Mouse (Mus musculus) forebrain, embryonic 14.5 days (tissue): ENCODE data around the gene Tex45. TPM values are rescaled to one million over a fixed set of nuclear protein-coding genes. Genes with fewer than 3 reads are reported as not detected.

Source experiments
- ATAC-seq: fragments of 200-750 bp; cut with Nextera tagmentation; 2 replicates; pipeline ENCODE4 v1.8.0; 2017; ENCODE audit warnings: mild to moderate bottlenecking, moderate library complexity
- DNase-seq: peaks from one replicate; pipeline ENCODE4 v3.0.0-alpha.2; 2015; ENCODE audit warnings: low spot score
- H3K27ac ChIP-seq: fragments of 300-500 bp; sonication (generic); 2 replicates; pipeline ENCODE4 v1.5.1; 2014; ENCODE audit warnings: low read depth, mild to moderate bottlenecking, control low read depth, low read length, moderate library complexity
- H3K27me3 ChIP-seq: fragments of 300-500 bp; sonication (generic); replicated peaks from 2 replicates; pipeline ENCODE4 v1.6.1; 2014; ENCODE audit warnings: low read length, control low read depth, mixed read lengths; ENCODE audit not compliant: control insufficient read depth, insufficient read depth
- H3K36me3 ChIP-seq: fragments of 300-500 bp; sonication (generic); 2 replicates; pipeline ENCODE4 v1.6.1; 2014; ENCODE audit warnings: low read length, control low read depth; ENCODE audit not compliant: control insufficient read depth, insufficient read depth
- H3K4me1 ChIP-seq: fragments of 300-500 bp; sonication (generic); 2 replicates; pipeline ENCODE4 v1.6.1; 2014; ENCODE audit warnings: antibody characterized with exemption, low read length, control low read depth; ENCODE audit not compliant: control insufficient read depth, insufficient read depth
- H3K4me2 ChIP-seq: fragments of 300-500 bp; sonication (generic); 2 replicates; pipeline ENCODE4 v1.6.1; 2014; ENCODE audit warnings: mild to moderate bottlenecking, control low read depth, low read length
- H3K4me3 ChIP-seq: fragments of 300-500 bp; sonication (generic); 2 replicates; pipeline ENCODE4 v1.5.1; 2014; ENCODE audit warnings: low read depth, low read length, control low read depth
- H3K9ac ChIP-seq: fragments of 300-500 bp; sonication (generic); 2 replicates; pipeline ENCODE4 v1.6.1; 2014; ENCODE audit warnings: mild to moderate bottlenecking, low read length, control low read depth, moderate library complexity
- H3K9me3 ChIP-seq: fragments of 300-500 bp; sonication (generic); replicated peaks from 2 replicates; pipeline ENCODE4 v1.6.1; 2016; ENCODE audit warnings: low read length, control low read depth, mixed read lengths; ENCODE audit not compliant: control insufficient read depth
- WGBS: fragments of 180-500 bp; shearing (Covaris S2); extraction: QIAGEN DNeasy Blood & Tissue Kit; methylation state at CpG from one replicate; pipeline ENCODE4 v1.1.7; 2014; 5-methylcytosine and 5-hydroxymethylcytosine counted together
- polyA plus RNA-seq: library from polyadenylated mRNA; unstranded; fragments of >200 nt; fragmentation: Nextera tagmentation; extraction: Ambion mirVana; gene quantifications from 2 replicates; pipeline ENCODE4 v1.2.1, GENCODE M21; 2014

Gene Tex45
- polyA plus RNA-seq: 0.14 and 0.18 TPM in 2 replicates

DNA sequence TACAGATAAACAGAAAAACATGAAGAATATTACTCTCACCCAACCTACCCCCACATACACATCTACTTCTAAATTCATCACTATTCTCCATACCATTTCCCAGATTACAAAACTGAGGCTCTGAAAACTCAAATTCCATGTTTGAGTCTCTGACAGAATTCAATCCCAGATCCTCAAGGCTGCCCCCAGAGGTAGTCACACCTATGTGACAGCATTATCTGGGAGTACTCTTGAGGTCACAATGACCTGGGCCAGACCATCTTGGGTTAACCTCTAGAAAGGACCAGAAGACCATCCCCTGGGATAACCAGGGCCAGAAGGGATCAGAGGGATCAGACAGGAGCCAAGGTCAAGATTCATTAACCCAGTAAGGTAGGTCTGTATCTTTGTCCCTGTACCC is at the start of gene Tex45:
Gene Tex45, plus strand, starts transcription at position 301 of the 400 bp plus-strand sequence.
- Histone ChIP-seq H3K27ac (no peak within 1 kb of the TSS), H3K27me3 (no peaks in the 10 kb centered on the region), H3K9ac (no peak within 1 kb of the TSS), H3K9me3 (no peaks in the 10 kb centered on the region), H3K4me1 (0 out of 2 replicates have a peak, but pooled peaks cover 3% of the 10 kb centered on the region), H3K4me3 (no peak within 1 kb of the TSS), H3K4me2 (no peak within 1 kb of the TSS), H3K36me3 (no peaks in the 10 kb centered on the region)
- DNase-seq (no peak), ATAC-seq (no peak)

DNA sequence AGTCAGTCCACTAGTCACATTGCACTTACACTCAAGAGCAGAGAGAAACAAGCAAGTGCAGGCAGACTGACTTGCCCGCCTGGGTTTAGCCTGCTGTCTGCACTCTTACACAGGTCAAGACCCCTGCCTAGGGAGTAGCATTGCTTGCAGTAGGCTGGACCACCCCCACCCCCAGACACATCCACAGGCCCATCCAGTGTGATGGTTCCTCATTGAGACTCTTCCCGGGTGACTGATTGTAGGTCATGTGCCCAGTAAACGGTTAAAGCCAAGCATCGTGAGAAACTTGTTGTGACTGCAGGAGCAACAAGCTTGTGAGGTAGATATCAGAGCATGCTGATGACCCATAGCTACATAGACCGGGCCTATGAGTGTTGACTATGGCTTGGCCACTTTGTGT is 49.2 kb upstream of the Tex45 start:
- H3K4me3 ChIP-seq: no peak overlapping the region
- no peaks in the 10 kb centered on the region for H3K36me3 ChIP-seq
- no peak overlapping the region for H3K27ac ChIP-seq
- peaks cover 14% of the 10 kb centered on the region for H3K4me1 ChIP-seq
- no peak overlapping the region for H3K4me2 ChIP-seq
- no peaks in the 10 kb centered on the region for H3K9me3 ChIP-seq
- DNase-seq (no peak), ATAC-seq (no peak)
- 94% methylated on average over 5 of the region's 5 CpGs for WGBS
- no peak overlapping the region for H3K9ac ChIP-seq
- H3K27me3 ChIP-seq: no peaks in the 10 kb centered on the region

DNA sequence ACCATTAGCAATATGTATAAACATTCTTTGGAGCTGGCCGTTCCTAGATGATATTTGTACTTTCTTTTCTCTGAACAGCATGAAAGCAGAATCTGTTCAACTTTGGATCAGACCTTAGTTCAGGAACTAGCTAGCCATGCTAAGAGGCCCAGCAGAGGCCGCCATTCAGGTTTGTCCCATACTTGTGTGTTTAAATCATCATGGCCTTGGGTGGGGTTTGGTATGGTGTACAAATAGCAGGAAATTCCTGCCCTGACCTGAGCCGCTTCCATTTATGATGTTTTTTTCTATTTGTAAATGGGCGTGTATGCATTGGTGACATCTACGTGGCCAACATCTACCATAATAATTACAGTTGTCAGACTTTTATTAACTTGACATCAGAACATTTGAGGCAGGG is 45.4 kb upstream of the Tex45 start:
- ATAC-seq: no peak
- Histone ChIP-seq H3K27me3 (no peaks in the 10 kb centered on the region), H3K9ac (no peak overlapping the region), H3K4me1 (no peaks in the 10 kb centered on the region), H3K36me3 (peaks cover 23% of the 10 kb centered on the region), H3K4me2 (no peak overlapping the region), H3K27ac (no peak overlapping the region), H3K9me3 (no peaks in the 10 kb centered on the region), H3K4me3 (no peak overlapping the region)
- 89% methylated on average over 5 of the region's 5 CpGs for WGBS
- DNase-seq: no peak

DNA sequence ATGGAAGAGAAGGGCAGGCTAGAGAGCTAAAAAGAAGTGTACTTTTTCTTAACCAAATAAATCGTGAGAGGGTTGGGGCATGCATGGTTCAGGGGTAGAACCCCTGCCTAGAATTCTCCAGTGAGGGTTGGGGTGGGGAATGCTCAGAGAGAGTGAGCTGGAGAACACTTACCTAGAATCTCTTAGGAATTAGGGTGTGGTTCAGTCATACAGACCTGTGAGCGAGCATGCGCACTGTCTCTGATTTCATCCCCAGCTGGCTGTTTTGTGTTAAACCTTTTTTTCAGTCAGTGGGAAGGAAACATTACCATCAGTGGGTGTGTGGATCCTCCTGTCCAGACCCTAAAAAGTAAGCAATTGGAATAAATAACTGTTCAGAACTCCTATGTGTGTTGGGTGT is 44.5 kb upstream of the Tex45 start:
- H3K9ac ChIP-seq: no peak overlapping the region
- 91% methylated on average over 3 of the region's 3 CpGs for WGBS

DNA sequence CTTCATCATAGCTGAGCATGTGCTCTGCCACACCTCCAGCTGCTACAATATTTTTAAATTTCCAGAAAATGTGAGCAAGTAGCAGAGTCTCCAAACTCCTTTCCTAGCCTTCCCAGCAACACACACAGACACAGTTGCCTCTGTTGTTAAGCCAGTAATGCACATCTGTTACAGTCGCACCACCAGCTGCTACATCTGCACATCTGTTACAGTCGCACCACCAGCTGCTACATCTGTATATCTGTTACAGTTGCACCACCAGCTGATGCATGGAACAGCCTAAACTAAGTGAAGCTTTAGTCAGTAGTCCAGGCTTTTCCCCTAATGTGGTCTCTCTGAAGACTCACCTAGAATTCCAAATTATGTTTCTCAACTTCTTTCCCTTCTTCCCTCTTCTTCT is 42.2 kb upstream of the Tex45 start:
- ATAC-seq (no peak), DNase-seq (no peak)
- Histone ChIP-seq H3K4me2 (no peak overlapping the region), H3K4me1 (no peaks in the 10 kb centered on the region), H3K9me3 (no peaks in the 10 kb centered on the region), H3K9ac (no peak overlapping the region), H3K27me3 (no peaks in the 10 kb centered on the region), H3K4me3 (no peak overlapping the region), H3K36me3 (peaks cover 51% of the 10 kb centered on the region), H3K27ac (no peak overlapping the region)
- 92% methylated on average over 2 of the region's 2 CpGs for WGBS

More for the DNA sequence above, 44.5 kb upstream of the Tex45 start:
- H3K36me3 ChIP-seq: peaks cover 31% of the 10 kb centered on the region
- no peak overlapping the region for H3K27ac ChIP-seq
- DNase-seq (no peak), ATAC-seq (no peak)
- no peak overlapping the region for H3K4me2 ChIP-seq
- H3K9me3 ChIP-seq: no peaks in the 10 kb centered on the region
- H3K27me3 ChIP-seq: no peaks in the 10 kb centered on the region
- no peaks in the 10 kb centered on the region for H3K4me1 ChIP-seq
- H3K4me3 ChIP-seq: no peak overlapping the region

DNA sequence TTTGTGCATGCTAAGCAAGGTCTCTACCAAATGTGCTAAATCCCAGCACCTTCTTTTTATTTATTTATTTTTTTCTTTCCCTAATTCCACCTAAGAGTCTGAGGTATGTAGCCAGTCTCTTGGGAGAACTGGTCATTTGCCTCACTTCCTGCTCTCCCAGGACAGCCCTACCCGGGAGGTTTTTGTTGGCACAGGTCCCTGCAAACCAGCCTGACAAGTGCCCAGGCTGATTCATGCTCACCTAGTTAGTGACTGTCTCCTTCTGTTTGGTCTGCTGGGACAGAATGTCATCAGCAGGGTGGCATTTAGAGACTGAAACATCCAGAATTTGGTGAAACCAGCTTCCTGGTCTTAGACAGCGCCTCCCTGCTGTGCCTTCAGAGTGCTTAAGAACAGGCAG is 40.7 kb upstream of the Tex45 start:
- H3K9ac ChIP-seq: no peak overlapping the region
- peaks cover 63% of the 10 kb centered on the region for H3K36me3 ChIP-seq
- ATAC-seq: no peak
- no peaks in the 10 kb centered on the region for H3K9me3 ChIP-seq
- no peak overlapping the region for H3K4me2 ChIP-seq
- no peak overlapping the region for H3K27ac ChIP-seq
- no peaks in the 10 kb centered on the region for H3K27me3 ChIP-seq
- no peak for DNase-seq
- H3K4me1 ChIP-seq: no peaks in the 10 kb centered on the region
- H3K4me3 ChIP-seq: no peak overlapping the region
- 77% methylated on average over 2 of the region's 2 CpGs for WGBS

DNA sequence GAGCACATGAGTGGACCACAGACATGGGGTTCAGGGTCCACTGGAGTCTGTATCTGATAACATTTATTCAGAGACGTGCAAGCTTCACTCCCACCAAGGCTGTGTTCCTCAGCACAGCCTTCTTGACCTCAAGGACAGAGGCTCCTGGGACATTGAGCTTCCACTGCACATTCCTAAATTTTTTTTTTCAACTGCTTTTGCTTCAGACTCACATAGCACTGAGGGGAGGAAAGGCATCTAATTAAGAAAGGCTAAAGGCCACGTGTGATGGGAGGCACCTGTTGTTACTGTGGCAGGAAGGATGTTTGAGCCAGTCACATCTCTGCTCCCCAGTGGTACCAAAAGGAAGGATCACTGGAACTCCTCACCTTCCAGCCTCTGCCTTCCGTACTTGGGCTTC is 39.5 kb upstream of the Tex45 start:
- Histone ChIP-seq H3K4me3 (no peak overlapping the region), H3K27ac (no peak overlapping the region), H3K9ac (no peak overlapping the region), H3K27me3 (no peaks in the 10 kb centered on the region), H3K9me3 (no peaks in the 10 kb centered on the region), H3K36me3 (peaks cover 75% of the 10 kb centered on the region), H3K4me1 (no peaks in the 10 kb centered on the region), H3K4me2 (no peak overlapping the region)
- DNase-seq: no peak
- 93% methylated on average over 3 of the region's 3 CpGs for WGBS
- ATAC-seq: no peak

DNA sequence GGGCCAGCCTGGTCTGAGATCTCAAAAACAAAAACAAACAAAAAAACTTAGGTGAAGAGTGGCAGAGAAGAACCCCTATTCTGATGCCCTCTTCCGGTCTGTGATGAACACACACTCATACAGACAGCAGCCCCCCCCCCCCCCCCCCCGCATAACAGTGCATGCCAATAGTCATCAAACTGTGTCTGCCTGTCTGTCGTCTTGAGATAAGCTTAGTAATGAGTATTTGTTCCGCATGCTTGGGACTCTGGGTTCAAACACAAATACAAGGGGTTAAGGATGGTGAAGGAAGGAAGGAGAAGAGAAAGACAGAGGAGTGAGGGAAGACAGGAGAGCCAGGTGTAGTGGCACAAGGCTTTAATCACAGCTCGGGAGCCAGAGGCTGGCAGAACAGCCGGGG is 34.2 kb upstream of the Tex45 start:
- Histone ChIP-seq H3K4me2 (no peak overlapping the region), H3K4me3 (no peak overlapping the region), H3K9ac (no peak overlapping the region), H3K36me3 (peaks cover 92% of the 10 kb centered on the region), H3K27me3 (no peaks in the 10 kb centered on the region), H3K9me3 (no peaks in the 10 kb centered on the region), H3K27ac (no peak overlapping the region), H3K4me1 (no peaks in the 10 kb centered on the region)
- no peak for ATAC-seq
- WGBS: 82% methylated on average over 5 of the region's 6 CpGs
- no peak for DNase-seq

DNA sequence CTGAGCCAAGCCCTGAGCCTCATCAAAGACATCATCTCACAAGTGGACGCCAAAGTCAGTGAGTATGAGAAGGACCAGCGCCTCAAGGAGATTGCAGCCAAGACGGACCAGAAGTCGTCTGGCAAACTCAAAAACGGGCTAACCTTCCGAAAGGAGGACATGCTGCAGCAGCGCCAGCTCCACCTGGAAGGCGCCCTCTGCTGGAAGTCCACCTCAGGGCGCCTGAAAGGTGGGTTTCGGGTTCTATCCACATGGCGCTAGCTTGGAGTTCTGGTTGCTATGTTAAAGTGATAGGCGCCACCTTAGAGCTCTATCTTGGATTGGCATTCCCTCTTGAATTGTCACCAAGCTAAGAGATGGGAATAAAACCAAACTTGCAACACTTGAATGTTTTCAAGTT is 31.2 kb upstream of the Tex45 start:
- H3K27ac ChIP-seq: no peak overlapping the region
- H3K4me1 ChIP-seq: no peaks in the 10 kb centered on the region
- H3K36me3 ChIP-seq: peaks cover 83% of the 10 kb centered on the region
- WGBS: 74% methylated on average over 12 of the region's 12 CpGs
- H3K9me3 ChIP-seq: no peaks in the 10 kb centered on the region
- H3K27me3 ChIP-seq: no peaks in the 10 kb centered on the region
- no peak for ATAC-seq
- DNase-seq: no peak
- H3K4me3 ChIP-seq: no peak overlapping the region
- no peak overlapping the region for H3K4me2 ChIP-seq
- H3K9ac ChIP-seq: no peak overlapping the region
